Mouse (Mus musculus): ENCODE results near the gene Hist1h2ae.

Gene Hist1h2ae

DNA sequence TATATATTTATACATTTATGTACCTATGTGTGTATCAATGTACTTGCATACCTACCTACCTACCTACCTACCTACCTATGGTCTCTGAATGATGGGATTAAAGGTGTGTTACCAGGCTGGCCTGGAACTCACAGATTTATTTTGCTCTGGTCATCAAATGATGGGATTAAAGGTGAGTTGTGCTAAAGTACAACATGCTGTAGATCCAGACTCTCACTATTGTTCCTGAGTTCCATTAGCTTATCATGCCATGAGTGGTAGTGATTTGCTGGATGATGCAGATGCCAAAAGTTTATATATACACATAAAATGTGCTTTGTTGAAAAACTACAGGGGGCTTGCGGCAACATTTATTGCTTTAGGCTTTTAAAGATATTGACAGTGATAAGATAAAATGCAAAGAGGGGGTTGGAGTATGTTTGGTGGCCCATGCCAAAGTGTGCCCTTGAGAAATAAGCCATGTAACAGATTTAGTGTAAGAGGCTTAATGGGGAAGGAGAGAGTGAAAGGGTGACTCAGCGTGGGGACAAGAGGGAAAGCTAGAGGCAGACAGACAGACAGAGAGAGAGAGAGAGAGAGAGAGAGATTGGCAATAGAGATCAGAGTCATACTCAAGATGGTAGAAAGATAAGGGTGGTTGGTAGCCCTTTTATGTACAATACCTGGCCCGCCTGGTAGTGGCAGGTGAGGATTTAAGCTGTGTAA lies 33.9 kb downstream of the Hist1h2ae start:
- DNase-seq = peak; percentile 73

DNA sequence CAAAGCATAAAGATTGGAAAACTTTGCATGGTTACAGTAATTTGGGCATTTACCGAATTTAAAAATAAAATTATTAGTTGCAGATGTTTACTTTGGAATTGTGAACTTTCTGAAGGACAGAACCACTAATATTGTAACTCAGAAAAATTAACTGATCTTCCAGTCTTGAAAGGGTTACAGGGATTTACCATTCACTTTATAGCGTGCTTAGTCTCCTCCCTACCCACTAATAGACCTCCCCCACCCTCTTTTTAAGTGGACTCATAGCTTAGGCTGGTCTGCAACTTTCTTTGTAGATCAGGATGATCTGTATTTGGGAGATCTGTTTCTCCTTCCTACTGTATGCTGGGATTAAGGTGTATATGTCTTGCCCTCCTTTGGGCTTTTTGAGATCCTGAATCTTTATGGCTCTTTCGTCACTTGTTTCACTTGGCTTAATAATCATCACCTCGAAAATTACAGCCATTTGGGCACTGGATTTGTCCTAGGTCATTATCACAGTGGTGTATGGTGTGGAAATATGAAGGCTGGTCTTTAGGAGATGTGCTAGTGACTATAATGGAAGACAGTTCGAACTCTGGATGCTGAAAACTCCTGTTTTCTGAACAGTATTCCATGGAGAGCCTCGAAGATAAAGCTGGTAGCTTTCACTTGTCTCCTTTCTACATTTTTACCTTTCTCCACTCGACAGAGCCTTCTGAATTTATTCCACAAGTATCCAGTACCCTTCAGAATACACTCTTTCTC lies 34.8 kb downstream of the Hist1h2ae start:
- peak; percentile 27 for DNase-seq

DNA sequence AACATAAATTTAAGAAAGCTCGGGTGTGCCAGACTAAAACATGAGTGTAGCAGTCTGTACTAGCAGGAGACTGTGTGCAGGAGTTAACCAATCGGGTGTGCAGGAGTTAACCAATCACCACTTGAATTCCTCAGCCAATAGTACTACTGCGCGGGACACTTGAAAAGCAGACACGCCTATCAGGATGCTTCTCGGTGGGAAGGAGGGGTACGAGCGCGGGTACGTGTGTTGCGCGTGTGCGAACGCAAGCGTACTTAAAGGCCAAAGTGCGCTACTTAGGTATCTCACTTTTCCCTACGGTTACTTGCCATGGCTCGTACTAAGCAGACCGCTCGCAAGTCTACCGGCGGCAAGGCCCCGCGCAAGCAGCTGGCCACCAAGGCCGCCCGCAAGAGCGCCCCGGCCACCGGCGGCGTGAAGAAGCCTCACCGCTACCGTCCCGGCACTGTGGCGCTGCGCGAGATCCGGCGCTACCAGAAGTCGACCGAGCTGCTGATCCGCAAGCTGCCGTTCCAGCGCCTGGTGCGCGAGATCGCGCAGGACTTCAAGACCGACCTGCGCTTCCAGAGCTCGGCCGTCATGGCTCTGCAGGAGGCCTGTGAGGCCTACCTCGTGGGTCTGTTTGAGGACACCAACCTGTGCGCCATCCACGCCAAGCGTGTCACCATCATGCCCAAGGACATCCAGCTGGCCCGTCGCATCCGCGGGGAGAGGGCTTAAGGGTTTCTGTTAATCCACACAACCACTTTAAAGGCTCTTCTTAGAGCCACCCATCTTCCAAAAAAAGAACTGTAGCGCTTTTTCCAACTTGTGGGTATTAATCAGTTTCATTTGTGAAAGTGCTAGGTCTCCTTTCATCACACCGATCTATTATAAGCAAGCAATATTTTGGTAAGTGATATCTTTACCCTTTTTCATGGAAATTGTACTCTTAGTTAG lies 35.6 kb downstream of the Hist1h2ae start, which contains the start of gene Hist1h3g:
TSS of gene Hist1h3g (plus strand) at position 286 of the 939 bp plus-strand sequence.
- peak; percentile 99 for DNase-seq

DNA sequence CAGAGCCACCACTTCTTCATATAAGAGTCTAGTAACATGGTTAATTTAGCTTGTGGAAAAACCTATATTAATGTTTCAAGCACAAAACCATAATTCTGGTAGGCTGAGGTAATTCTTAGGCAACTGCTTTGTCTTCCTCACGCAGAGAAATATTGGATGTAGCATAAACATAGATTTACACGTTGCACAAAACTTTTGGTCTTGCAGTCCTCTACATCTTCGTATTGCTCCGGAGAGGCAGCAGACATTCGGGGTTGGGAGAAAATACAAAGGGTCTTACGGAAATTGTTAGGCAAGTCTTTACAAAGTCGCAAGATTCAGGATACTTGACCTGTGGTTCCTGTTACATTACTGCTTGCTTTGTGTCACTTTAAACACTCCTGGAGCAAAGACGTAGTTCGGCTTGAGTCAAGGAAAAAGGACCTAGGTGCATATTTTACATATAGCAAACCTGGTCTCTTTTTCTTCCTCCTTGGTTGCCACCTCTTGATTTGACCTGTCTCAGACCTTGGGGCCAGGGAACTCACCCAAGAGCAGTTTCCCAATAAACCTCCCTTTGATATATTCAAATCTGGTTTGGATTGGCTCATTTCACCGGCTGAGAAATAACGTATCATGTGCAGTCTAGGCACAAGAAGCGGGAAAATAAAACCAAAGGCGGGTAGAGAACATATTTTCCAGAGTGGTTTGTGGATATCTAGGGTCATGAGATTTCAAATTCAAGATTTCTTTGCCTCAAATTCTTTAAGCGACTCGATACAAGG lies 36.5 kb downstream of the Hist1h2ae start:
- no peak for DNase-seq

DNA sequence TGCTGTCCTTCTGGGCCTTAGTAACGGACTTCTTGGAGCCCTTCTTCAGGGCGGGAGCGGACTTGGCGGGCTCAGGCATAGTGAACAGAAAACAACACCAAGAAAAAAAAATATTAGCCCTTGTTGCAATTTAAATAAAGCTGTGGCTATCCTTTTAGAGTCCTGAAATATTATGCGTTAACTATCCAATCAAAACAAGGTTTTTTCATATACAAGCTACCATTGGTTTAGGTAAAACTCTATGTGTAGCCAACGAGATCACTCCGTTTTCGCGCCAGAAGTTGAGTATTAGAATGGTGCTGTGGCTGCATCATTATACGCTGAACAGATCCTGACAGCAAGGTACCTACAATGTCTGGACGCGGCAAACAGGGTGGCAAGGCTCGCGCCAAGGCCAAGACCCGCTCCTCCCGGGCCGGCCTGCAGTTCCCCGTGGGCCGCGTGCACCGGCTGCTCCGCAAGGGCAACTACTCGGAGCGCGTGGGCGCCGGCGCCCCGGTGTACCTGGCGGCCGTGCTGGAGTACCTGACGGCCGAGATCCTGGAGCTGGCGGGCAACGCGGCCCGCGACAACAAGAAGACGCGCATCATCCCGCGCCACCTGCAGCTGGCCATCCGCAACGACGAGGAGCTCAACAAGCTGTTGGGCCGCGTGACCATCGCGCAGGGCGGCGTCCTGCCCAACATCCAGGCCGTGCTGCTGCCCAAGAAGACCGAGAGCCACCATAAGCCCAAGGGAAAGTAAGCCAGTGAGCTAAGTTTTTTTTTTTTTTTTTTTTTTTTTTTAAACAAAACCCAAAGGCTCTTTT lies 37.3 kb downstream of the Hist1h2ae start, which contains the start of gene Hist1h2af:
TSS of gene Hist1h2af (plus strand) at position 347 of the 808 bp plus-strand sequence.
- DNase-seq = peak; percentile 97

DNA sequence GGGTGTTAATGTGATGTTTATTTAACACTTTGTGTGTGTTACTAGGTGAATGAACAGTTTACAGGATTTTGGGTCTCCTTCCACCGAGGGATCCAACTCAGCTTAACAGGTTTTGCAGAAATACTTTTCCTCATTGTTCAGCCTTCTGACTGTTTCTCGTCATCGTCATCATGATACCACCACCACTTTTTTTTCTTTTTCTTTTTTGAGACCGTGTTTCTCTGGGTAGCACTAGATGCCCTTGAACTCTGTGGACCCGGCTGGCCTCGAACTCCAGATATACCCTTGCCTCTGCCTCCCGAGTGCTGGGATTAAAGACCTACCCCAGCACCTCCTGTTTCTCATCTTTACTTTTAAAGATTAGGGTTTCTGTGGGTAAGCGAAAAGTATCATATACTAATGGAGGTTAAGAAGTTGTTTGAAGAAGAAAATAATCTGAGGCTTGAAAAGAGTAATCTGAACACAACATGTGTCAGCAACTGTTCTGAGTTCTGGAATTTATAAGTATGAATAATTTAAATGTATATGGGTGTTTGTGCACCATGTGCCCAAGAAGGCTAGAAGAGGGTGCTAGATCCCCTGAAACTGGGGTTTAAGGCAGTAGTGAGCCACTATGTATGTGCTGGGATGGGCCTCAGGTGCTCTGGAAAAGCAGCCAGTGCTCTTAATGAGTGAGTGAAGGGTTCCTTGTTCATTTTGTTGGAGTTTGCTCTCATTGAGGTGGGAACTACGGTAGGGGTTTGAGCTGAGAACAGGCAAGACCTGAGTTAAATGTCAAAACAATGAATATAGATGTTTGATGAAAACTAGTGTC lies 38.6 kb downstream of the Hist1h2ae start:
- peak; percentile 86 for DNase-seq

DNA sequence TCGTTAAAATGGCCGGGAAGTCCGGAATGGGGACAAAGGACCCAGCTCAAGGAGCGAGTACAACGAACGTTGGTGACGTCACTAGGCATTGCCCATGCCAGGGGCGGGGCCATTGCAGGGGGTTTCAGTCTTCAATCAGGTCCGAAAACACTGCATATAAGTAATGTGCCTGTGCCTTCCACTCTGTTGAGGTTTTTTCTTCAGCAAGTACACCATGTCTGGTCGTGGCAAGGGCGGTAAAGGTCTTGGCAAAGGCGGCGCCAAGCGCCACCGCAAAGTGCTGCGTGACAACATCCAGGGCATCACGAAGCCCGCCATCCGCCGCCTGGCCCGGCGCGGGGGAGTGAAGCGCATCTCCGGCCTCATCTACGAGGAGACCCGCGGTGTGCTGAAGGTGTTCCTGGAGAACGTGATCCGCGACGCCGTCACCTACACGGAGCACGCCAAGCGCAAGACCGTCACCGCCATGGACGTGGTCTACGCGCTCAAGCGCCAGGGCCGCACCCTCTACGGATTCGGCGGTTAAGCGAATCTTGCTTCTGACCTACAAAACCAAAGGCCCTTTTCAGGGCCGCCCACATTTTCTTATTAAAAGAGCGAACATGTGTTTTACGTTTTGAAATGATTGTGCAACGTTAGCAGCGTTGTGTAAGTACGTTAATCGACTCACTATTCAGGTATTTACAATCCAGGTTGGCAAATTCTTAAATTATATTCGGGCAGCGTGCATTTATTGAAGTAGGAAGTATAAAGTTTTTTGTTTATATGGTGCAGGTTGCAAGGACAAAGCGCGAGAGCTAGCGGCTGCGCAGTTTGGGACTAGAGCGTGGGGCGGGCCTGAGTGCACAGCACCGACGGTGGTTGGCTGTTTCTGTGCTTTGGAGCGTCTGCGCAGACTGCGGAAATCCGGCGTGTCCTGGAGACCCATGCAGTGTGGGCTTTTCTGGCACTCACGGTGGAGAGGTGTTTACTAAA lies 39.8 kb downstream of the Hist1h2ae start, which contains the start of gene Hist1h4h:
TSS of gene Hist1h4h (plus strand) at position 150 of the 975 bp plus-strand sequence.
- DNase-seq = peak; percentile 100

DNA sequence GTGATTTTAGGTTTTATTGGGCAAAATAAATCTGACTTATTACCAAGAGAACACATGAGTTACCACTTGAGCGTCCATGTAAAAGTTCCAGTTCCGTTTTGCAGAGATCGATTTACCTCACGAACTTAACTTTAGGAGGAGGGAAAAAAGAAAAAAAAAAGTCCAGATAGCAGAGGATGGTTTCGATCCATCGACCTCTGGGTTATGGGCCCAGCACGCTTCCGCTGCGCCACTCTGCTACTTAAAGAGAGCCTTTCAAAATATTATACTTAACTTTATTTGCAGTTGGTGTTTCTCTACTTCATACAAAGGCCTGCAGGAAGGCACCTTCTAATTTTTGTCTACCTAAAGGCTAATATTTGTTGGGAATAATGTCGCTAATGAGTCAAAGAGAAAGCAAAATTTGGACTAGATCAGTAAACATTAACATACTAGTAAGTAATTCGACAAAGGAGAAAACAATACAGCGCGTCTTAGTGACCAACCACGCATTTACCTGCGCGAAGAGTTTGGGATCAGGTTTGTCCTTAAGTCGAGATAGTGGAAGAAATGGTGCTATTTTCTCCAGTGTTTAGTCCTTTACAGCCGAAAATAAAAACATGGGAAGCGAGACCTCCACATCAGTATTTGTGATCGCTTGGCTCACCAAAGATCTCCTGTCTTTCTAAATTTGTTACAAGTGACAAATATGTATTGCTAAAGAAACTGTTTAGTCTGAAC lies 40.7 kb downstream of the Hist1h2ae start:
- peak; percentile 95 for DNase-seq

DNA sequence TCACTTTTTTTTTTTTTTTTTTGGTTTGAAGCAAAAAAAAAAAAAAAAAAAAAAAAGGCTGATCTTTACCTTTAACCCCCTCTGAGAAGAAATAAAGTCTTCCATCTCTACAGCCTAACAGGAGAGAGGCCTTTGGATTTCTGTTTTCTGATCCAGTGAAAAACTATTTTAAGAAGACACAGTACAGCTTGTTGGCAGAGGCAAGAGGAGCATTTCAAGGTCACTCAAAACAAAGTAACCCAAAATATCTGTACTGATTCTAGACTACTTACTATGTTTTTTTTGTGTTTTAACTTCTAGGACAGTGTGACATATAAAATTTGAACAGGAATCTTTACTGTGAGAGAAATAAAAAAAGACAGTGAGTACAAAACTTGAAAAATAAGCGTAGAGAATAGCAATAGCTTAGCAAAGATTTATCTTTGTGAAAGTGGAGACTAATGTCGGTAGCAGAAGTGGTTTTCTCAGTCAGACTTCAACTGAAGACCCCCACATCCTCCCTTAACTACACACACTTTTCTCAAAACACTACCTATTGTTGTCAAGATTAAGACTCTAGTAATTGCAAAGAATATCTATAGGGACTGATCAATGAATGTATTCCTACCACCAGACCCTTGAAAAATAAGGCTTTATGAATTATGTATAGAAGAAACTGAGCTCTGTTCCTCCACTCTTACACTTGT lies 41.4 kb downstream of the Hist1h2ae start:
- DNase-seq = peak; percentile 6

DNA sequence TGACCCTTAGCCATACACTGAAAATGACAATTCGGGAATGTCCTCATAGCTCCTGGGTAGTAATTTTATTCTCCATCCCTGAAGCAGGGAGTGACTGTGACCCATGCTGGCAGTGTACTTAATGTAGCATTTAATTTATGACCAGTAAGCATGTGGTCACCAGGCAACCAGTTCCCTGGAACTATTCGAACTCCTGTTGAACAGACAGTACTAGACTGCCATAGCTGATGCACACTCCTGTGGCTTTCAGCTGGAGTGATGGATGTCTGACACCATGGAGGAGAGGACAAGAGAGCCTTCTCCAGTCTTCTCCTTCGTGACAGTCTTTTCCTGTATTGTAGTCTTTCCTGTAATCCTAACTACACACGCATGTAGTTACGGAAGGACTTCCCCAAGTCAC lies 42.0 kb downstream of the Hist1h2ae start:
- DNase-seq = peak; percentile 82

DNA sequence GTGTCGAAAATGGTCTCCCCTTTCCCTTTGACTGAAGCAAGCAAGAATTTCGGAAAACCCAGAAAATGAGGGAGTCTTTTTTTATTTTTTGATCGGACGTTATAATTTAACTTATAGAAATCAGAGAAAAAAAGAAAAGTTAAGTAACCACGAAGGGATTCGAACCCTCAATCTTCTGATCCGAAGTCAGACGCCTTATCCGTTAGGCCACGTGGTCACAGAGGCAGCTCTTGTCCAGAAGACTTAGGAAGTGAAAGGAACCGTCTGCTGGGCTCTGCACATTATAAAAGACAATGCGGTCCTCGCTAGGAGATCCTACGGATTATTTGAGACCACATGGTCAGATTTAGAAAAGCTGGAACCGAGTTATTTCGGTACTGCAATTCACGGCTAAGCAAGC lies 44.7 kb downstream of the Hist1h2ae start:
- DNase-seq = peak; percentile 98

DNA sequence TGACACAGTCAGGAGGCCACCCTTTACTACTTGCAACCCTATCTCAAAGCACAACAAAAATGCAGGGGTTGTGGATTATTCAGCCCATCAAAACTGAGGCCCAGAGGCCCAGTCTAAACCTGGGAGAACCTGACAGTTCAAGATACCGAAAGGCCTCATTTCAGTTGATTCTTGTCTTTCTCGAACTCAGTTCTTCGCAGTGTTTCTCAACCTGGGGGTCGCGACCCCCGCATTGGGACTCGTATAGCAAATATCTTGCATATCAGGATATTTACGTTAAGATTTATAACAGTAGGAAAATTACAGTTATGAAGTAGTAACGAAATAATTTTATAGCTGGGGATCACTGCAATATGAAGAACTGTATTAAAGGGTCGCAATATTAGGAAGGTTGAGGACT lies 45.1 kb downstream of the Hist1h2ae start:
- peak; percentile 79 for DNase-seq

DNA sequence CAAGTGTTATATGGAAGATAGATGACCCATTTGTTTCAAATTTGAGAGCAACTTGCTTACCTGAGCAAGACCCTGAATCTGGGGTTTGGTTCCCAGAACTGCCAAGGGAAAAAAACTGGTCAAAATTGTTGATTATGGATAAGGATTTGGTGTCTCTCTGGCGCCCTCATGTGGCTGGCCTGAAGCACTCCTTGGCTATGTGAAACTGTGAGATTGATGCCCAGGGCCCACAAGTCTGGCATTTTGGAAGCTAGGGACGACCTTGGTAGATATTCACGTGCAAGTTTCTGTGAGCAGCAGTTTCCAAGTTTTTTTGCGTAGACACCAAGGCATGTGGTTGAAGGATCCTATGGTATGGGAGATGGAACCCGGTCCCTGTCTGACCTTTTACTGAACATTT lies 46.4 kb downstream of the Hist1h2ae start:
- peak; percentile 95 for DNase-seq

DNA sequence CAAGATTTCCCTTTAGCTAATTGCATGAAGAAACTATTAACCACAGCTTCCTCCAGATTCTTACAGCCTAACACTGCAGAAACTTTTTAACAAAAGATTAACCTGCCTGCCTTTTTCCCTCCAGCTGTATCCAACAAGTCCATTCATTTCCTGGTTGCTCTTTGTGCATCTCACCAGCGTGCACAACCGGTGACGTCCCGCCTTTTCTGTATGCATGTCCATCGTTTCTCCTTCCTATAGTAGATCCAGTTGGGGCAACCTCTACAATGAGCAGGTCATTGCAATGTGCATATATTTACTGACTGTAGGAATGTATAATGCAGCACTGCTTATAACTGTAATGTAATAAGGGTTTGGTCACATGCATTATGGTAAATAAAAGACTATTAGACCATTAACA lies 47.0 kb downstream of the Hist1h2ae start:
- DNase-seq = peak; percentile 66

DNA sequence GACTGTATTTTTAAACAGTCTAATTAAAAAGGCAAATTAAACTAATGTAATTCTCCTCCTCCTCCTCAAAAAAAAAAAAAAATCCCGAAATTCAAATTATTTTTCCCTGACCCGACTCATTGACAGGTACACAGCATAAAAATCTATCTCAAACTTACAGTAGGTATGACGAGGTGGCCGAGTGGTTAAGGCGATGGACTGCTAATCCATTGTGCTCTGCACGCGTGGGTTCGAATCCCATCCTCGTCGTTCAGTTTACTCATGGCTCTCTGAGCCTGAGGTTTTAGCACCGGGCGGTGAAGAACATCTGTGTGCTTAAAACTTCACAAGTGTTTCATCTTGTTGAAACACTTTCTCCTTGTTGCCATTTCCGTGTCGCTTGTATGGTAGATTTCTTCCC lies 49.3 kb downstream of the Hist1h2ae start:
- DNase-seq = peak; percentile 96
